Mouse (Mus musculus) erythroblast, embryonic 14.5 days (primary cell): Measurements from ENCODE around the gene Atf1.

ENCODE experiments used
- GATA1 ChIP-seq: IDR thresholded peaks from 2 replicates; pipeline ENCODE4 v1.6.1; 2012; ENCODE audit warnings: low read length, inconsistent platforms, mixed read lengths
- TAL1 ChIP-seq: IDR thresholded peaks from 3 replicates; pipeline ENCODE4 v1.6.1; 2012; ENCODE audit warnings: low read length, inconsistent platforms, mixed read lengths

DNA sequence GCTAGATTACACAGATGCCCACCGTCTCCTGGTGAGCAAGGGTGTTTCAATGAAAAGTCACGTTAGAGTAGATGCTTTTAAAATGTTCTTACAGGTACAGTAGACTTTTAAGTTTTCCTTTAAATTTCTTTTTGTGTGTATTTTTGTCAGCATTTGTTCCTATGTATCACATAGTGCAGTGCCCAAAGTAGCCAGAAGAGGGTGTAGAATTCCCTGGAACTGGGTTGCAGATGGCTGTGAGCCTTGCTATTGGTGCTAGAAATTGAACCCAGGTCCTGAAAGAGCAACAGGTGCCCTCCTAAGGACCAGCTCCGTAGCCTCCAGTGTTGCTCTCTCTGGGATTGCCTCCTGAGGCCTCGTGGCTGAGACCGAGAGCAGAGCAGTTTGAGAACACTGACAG, 39.1 kb upstream of the Atf1 start:
- no peak for TF ChIP-seq GATA1
- no peak for TF ChIP-seq TAL1
